Mouse (Mus musculus) lung, adult 10 weeks (tissue): Measurements from ENCODE around the gene Gm20773. TPM values are rescaled to one million over a fixed set of nuclear protein-coding genes. Genes with fewer than 3 reads are reported as not detected.

Experiments
- polyA plus RNA-seq: library from polyadenylated mRNA; stranded (reverse); fragments of 350-450 nt; fragmentation: Illumina TruSeq; extraction: RNeasy Lipid Tissue Mini Kit (QIAGEN cat#74804); gene quantifications from one replicate; pipeline ENCODE4 v1.2.3, GENCODE M21; 2014; ENCODE audit warnings: low read depth, low replicate concordance; ENCODE audit not compliant: insufficient read depth

Gene Gm20773
- not detected for polyA plus RNA-seq

GRCm38 (mm10) chrY:13493726-13494125 is at the start of gene Gm20773:
TSS of gene Gm20773 (plus strand) at chrY:13494026.

GRCm38 (mm10) chrY:13465479-13465878 is 28.3 kb upstream of the Gm20773 start, which contains the start of gene Gm21866:
TSS of gene Gm21866 (minus strand) at chrY:13465579.

Other genes starting within 250 kb of the Gm20773 start
- gene Gm21440, start 241.6 kb upstream of the Gm20773 start, polyA plus RNA-seq: not detected
- not detected for gene Gm21454, start 241.6 kb upstream of the Gm20773 start, polyA plus RNA-seq
- gene Gm21725, start 145.0 kb upstream of the Gm20773 start, polyA plus RNA-seq: not detected
- gene Gm21866, start 28.4 kb upstream of the Gm20773 start, polyA plus RNA-seq: not detected